Mouse (Mus musculus) neural tube, embryonic 11.5 days (tissue): ENCODE results near the gene Inhba. TPM values are rescaled to one million over a fixed set of nuclear protein-coding genes. Genes with fewer than 3 reads are reported as not detected.

ENCODE experiments used
- ATAC-seq: fragments of 200-750 bp; cut with Nextera tagmentation; 2 replicates; pipeline ENCODE4 v1.8.0; 2017; ENCODE audit warnings: moderate number of reproducible peaks, mild to moderate bottlenecking, moderate TSS enrichment, moderate library complexity; ENCODE audit not compliant: insufficient read depth, low FRiP score, low TSS enrichment
- DNase-seq: peaks from one replicate; pipeline ENCODE4 v3.0.0-alpha.2; 2015; ENCODE audit warnings: low spot score
- H3K27ac ChIP-seq: fragments of 300-500 bp; sonication (generic); 2 replicates; pipeline ENCODE4 v1.5.1; 2014; ENCODE audit warnings: low read depth, mild to moderate bottlenecking, low read length
- H3K27me3 ChIP-seq: fragments of 300-500 bp; sonication (generic); 2 replicates; pipeline ENCODE4 v1.6.1; 2014; ENCODE audit warnings: mild to moderate bottlenecking, low read length, mixed read lengths; ENCODE audit not compliant: control insufficient read depth, insufficient read depth
- H3K36me3 ChIP-seq: fragments of 300-500 bp; sonication (generic); 2 replicates; pipeline ENCODE4 v1.6.1; 2014; ENCODE audit warnings: mild to moderate bottlenecking, low read length, moderate library complexity, mixed read lengths; ENCODE audit not compliant: control insufficient read depth, insufficient read depth
- H3K4me1 ChIP-seq: fragments of 300-500 bp; sonication (generic); 2 replicates; pipeline ENCODE4 v1.6.1; 2014; ENCODE audit warnings: low read length, mixed read lengths; ENCODE audit not compliant: control insufficient read depth, insufficient read depth
- H3K4me2 ChIP-seq: fragments of 300-500 bp; sonication (generic); 2 replicates; pipeline ENCODE4 v1.6.1; 2014; ENCODE audit warnings: low read depth, mild to moderate bottlenecking, moderate library complexity
- H3K4me3 ChIP-seq: fragments of 300-500 bp; sonication (generic); 2 replicates; pipeline ENCODE4 v1.5.1; 2014; ENCODE audit warnings: low read depth, low read length
- H3K9ac ChIP-seq: fragments of 300-500 bp; sonication (generic); 2 replicates; pipeline ENCODE4 v1.6.1; 2014; ENCODE audit warnings: mild to moderate bottlenecking, low read length
- H3K9me3 ChIP-seq: fragments of 300-500 bp; sonication (generic); 2 replicates; pipeline ENCODE4 v1.6.1; 2016; ENCODE audit warnings: low read length; ENCODE audit not compliant: control insufficient read depth
- WGBS: fragments of 180-500 bp; shearing (Covaris S2); extraction: QIAGEN DNeasy Blood & Tissue Kit; methylation state at CpG from one replicate; pipeline ENCODE4 v1.1.7; 2014; 5-methylcytosine and 5-hydroxymethylcytosine counted together
- polyA plus RNA-seq: library from polyadenylated mRNA; unstranded; fragments of >200 nt; fragmentation: Nextera tagmentation; extraction: Ambion mirVana; gene quantifications from 2 replicates; pipeline ENCODE4 v1.2.1, GENCODE M21; 2014

Inhba gene
- polyA plus RNA-seq, 1 experiment from 2014 or later: 0.72 TPM

DNA sequence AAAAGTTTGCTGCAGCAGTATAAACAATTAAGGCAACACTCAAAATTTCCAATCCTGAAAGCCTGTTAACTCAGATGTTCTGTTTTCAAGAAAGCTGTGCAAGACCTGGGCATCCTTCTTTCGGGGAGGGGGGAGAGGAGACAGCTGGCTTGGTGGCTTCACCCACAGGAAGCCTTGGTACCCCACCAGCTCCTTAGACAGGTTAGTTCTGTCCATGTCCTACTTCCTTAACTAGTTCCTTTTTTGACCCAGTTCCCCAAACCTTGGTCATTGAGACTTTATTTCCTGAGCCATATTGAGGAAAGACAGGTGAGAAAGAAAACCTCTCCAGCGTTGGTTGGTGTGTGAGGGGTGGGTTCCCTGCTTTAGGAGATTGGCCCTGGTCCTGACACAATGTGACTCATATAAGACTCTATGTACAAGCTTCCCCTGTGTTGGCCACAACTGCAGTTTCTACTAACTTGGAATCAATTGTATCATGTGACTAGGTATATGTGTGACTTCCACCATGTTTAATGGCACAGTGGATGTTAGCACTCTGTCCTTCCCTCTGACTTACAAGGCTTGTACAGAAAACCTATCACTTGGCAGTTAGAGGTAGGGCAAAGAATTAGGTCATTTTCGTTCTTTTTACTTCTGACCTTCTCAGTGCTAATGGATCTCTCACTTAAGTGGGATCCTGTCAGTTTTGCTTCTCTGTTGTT lies 7.3 kb downstream of the Inhba start:
- ATAC-seq (no peak), DNase-seq (no peak)
- no peaks in the 10 kb centered on the region for H3K9me3 ChIP-seq
- no peak overlapping the region for H3K4me2 ChIP-seq
- no peak overlapping the region for H3K9ac ChIP-seq
- 73% methylated on average over 3 of the region's 3 CpGs for WGBS
- no peak overlapping the region for H3K4me3 ChIP-seq
- no peak overlapping the region for H3K27ac ChIP-seq
- peaks cover 12% of the 10 kb centered on the region; the same call in 1 of the 2 replicates for H3K27me3 ChIP-seq
- H3K36me3 ChIP-seq: no peaks in the 10 kb centered on the region
- peaks cover 8% of the 10 kb centered on the region for H3K4me1 ChIP-seq

GRCm38 (mm10) chr13:16020659-16021058 lies 9.0 kb downstream of the Inhba start:
- H3K4me2 ChIP-seq: no peak overlapping the region
- H3K9ac ChIP-seq: no peak overlapping the region
- H3K27me3 ChIP-seq: peaks cover 12% of the 10 kb centered on the region; the same call in 1 of the 2 replicates
- whole genome bisulfite sequencing: 6% methylated on average over 1 of the region's 1 CpGs
- no peaks in the 10 kb centered on the region for H3K9me3 ChIP-seq
- no peak overlapping the region for H3K27ac ChIP-seq
- H3K4me3 ChIP-seq: no peak overlapping the region
- H3K36me3 ChIP-seq: no peaks in the 10 kb centered on the region
- peaks cover 8% of the 10 kb centered on the region for H3K4me1 ChIP-seq
- no peak for ATAC-seq
- DNase-seq: peak; percentile 60

DNA sequence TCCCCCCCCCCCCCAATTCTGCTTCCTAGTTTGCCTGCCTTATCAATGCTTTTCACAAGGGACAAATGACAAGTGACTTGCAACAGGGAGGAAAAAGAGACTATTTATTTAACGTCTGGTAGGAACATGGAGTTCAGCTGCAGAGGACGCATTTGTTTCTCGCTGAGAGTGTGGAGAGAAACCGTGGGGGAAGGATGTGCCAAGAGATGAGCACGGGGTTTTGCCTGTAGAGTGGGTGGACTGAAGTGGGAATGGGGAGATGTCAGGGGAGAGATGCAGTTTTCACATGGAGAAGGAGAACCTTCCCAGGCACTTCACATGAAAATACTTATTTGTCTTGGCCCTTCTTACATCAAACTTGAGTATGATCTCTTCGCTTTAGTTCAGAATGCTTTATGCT lies 9.5 kb downstream of the Inhba start:
- DNase-seq (no peak), ATAC-seq (no peak)
- Histone ChIP-seq H3K9me3 (no peaks in the 10 kb centered on the region), H3K4me3 (no peak overlapping the region), H3K27me3 (peaks cover 12% of the 10 kb centered on the region; the same call in 1 of the 2 replicates), H3K4me2 (no peak overlapping the region), H3K4me1 (peaks cover 8% of the 10 kb centered on the region), H3K27ac (no peak overlapping the region), H3K9ac (no peak overlapping the region), H3K36me3 (no peaks in the 10 kb centered on the region)
- WGBS: 58% methylated on average over 6 of the region's 6 CpGs

DNA sequence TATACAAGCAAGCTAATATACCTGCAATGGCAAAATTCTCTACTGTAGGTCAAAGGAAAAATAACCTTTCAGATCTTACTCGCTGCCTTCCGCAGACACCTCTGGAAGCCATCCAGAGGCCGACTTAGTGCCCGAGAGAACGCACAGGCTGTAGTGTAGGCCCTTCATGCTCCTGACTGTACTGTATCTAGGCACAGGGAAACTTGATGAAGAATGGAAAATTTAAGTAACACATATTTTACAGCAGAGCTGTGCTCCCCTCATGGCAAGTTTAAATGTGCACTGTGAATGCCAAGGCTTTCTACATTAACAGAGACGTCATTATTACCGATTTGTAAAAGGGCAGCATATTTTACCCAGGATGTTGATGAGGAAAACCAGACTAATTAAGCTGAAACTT lies 10.2 kb downstream of the Inhba start:
- 93% methylated on average over 7 of the region's 7 CpGs for WGBS
- Histone ChIP-seq H3K36me3 (no peaks in the 10 kb centered on the region), H3K4me3 (no peak overlapping the region), H3K27ac (no peak overlapping the region), H3K4me2 (no peak overlapping the region), H3K9me3 (no peaks in the 10 kb centered on the region), H3K9ac (no peak overlapping the region), H3K27me3 (peaks cover 12% of the 10 kb centered on the region; the same call in 1 of the 2 replicates), H3K4me1 (peaks cover 8% of the 10 kb centered on the region)
- DNase-seq: no peak
- no peak for ATAC-seq

GRCm38 (mm10) chr13:16022536-16022935 lies 10.9 kb downstream of the Inhba start:
- H3K27ac ChIP-seq: no peak overlapping the region
- no peak for DNase-seq
- no peak for ATAC-seq
- H3K4me2 ChIP-seq: no peak overlapping the region
- H3K9me3 ChIP-seq: no peaks in the 10 kb centered on the region
- WGBS: 91% methylated on average over 8 of the region's 8 CpGs
- no peak overlapping the region for H3K9ac ChIP-seq
- H3K27me3 ChIP-seq: peaks cover 7% of the 10 kb centered on the region; the same call in 1 of the 2 replicates
- H3K4me3 ChIP-seq: no peak overlapping the region
- peaks cover 3% of the 10 kb centered on the region for H3K4me1 ChIP-seq
- H3K36me3 ChIP-seq: no peaks in the 10 kb centered on the region

GRCm38 (mm10) chr13:16023070-16024039 lies 11.7 kb downstream of the Inhba start:
- Histone ChIP-seq H3K4me2 (no peak overlapping the region), H3K9ac (no peak overlapping the region), H3K36me3 (no peaks in the 10 kb centered on the region), H3K9me3 (no peaks in the 10 kb centered on the region), H3K4me1 (no peaks in the 10 kb centered on the region), H3K4me3 (no peak overlapping the region), H3K27ac (no peak overlapping the region), H3K27me3 (peaks cover under 1% of the 10 kb centered on the region; the same call in 1 of the 2 replicates)
- DNase-seq (no peak), ATAC-seq (peak; percentile 82)
- WGBS: 44% methylated on average over 13 of the region's 13 CpGs

DNA sequence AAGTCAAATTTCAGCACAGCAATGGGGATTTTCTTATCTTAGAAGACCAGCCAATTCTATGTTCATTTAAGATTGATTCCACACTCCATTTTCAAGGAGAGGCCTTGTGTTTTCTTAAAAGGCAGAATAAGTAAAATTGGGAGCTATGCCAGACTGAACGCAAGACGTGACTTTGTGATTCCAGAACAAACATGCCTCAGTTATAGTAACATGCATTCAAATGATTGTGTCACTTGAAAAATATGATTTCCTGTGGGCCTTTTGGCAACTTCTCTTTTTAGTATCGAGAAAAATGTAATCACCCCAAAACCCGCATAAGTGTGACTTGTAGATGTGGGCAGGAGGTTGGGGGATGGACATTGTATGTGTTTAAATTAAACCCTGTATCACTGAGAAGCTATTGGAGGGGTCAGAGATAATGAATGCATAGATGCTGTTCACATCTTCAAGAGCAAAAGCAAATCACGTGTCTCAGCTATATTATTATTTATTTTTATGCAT lies 19.0 kb downstream of the Inhba start:
- Histone ChIP-seq H3K9me3 (no peaks in the 10 kb centered on the region), H3K9ac (no peak overlapping the region)
- WGBS: 86% methylated on average over 5 of the region's 5 CpGs

DNA sequence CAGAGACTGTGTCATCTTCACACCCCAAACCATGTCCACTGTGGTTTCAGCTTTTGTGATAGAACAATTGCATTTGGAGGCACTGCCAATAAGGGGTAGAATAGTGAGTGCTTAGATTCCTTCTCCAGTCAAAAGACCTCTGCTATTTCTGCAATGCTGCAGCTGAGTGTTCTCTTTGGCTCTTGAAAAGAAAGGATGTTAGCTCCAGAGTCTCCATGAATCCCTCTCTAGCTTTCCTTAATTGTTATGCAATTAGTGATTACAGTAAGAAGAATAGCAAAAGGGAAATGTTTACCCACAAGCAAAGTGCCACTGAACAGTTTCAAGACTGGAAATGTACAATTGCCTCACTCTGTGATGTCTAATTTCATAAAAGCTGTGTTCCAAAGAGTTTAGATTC lies 20.8 kb downstream of the Inhba start:
- no peak for ATAC-seq
- no peaks in the 10 kb centered on the region for H3K27me3 ChIP-seq
- no peak overlapping the region for H3K27ac ChIP-seq
- H3K4me1 ChIP-seq: no peaks in the 10 kb centered on the region
- H3K9ac ChIP-seq: no peak overlapping the region
- DNase-seq: no peak
- H3K9me3 ChIP-seq: no peaks in the 10 kb centered on the region
- no peaks in the 10 kb centered on the region for H3K36me3 ChIP-seq
- H3K4me3 ChIP-seq: no peak overlapping the region
- no peak overlapping the region for H3K4me2 ChIP-seq

More for the DNA sequence above, 19.0 kb downstream of the Inhba start:
- DNase-seq (no peak), ATAC-seq (no peak)
- no peaks in the 10 kb centered on the region for H3K4me1 ChIP-seq
- no peak overlapping the region for H3K4me3 ChIP-seq
- no peak overlapping the region for H3K4me2 ChIP-seq
- H3K27ac ChIP-seq: no peak overlapping the region
- H3K36me3 ChIP-seq: no peaks in the 10 kb centered on the region
- H3K27me3 ChIP-seq: no peaks in the 10 kb centered on the region
